Mouse (Mus musculus) gastrocnemius, postnatal 36 days (tissue): Measurements from ENCODE around the gene Gcdh. TPM values are rescaled to one million over a fixed set of nuclear protein-coding genes. Genes with fewer than 3 reads are reported as not detected.

Experiments used
- DNase-seq, 2 experiments: peaks; one replicate each; pipeline ENCODE4 v3.0.0; 2022
- intact Hi-C: fragments of 180-260 bp; cut with DNase I; formaldehyde crosslinking; loops from one replicate; pipeline ENCODE4 v1.15.1; 2025
- long read RNA-seq, 2 experiments: library from polyadenylated mRNA; stranded (forward); transcript quantifications; one replicate each; pipeline ENCODE4 v2.0.0; 2021
- total RNA-seq, 2 experiments: library from RNA; stranded (reverse); gene quantifications; 2 replicates each; pipeline ENCODE4 v1.2.3; 2021

Gene Gcdh
- 10 to 100 TPM; 25.5 to 45.9 TPM for total RNA-seq
- long read RNA-seq, experiment 1, transcript Gcdh-202 (12 exons, 2,114 nt), result major isoform, 27 of 46 reads
- long read RNA-seq, experiment 1, transcript Gcdh-201 (11 exons, 2,167 nt), result minor isoform, 11 of 46 reads
- long read RNA-seq, experiment 1, partial matches to known transcripts, result 5 of 46 reads
- long read RNA-seq, experiment 1, other reads (novel, unspliced or antisense), result 3 of 46 reads
- long read RNA-seq, experiment 2, transcript Gcdh-202 (12 exons, 2,114 nt), result major isoform, 43 of 72 reads
- long read RNA-seq, experiment 2, transcript Gcdh-201 (11 exons, 2,167 nt), result minor isoform, 21 of 72 reads
- long read RNA-seq, experiment 2, partial matches to known transcripts, result 7 of 72 reads
- long read RNA-seq, experiment 2, other reads (novel, unspliced or antisense), result 1 of 72 reads

GRCm38 (mm10) chr8:84893709-84894134 is at the start of gene Gcdh:
Gene Gcdh (minus strand): TSS chr8:84893921.
- DNase-seq, result peak; percentile 80 to 86
- intact Hi-C loops, result no loop called here

GRCm38 (mm10) chr8:84937620-84938485 is 44.1 kb upstream of the Gcdh start:
- DNase-seq, result no peak
- intact Hi-C loops, result no loop called here

- DNase-seq, result peak in 1 of 2 experiments; percentile 33
- intact Hi-C loops, result no loop called here
Observed at GRCm38 (mm10) chr8:84936962-84937546, 43.3 kb upstream of the Gcdh start, which contains the start of gene Mast1. Gene Mast1 (minus strand): TSS chr8:84937359.

- intact Hi-C loops, result no loop called here
- no peak for DNase-seq
Observed at GRCm38 (mm10) chr8:84936041-84936961, 42.6 kb upstream of the Gcdh start.

- intact Hi-C loops, result no loop called here
- no peak for DNase-seq
Observed at GRCm38 (mm10) chr8:84935489-84935888, 41.8 kb upstream of the Gcdh start.

- no peak for DNase-seq
- intact Hi-C loops, result no loop called here
Observed at GRCm38 (mm10) chr8:84934860-84935259, 41.1 kb upstream of the Gcdh start.

GRCm38 (mm10) chr8:84933767-84934559 is 40.2 kb upstream of the Gcdh start:
- intact Hi-C loops, result no loop called here
- no peak for DNase-seq

GRCm38 (mm10) chr8:84930582-84930981 is 36.9 kb upstream of the Gcdh start:
- no peak for DNase-seq
- intact Hi-C loops, result no loop called here

GRCm38 (mm10) chr8:84928456-84929306 is 35.0 kb upstream of the Gcdh start:
- intact Hi-C loops, result loop anchor here (5.0 kb wide), 1 partner anchor 69 kb away; no protein-coding TSS in a partner anchor
- DNase-seq, result peak; percentile 60 to 61

GRCm38 (mm10) chr8:84927513-84927912 is 33.8 kb upstream of the Gcdh start:
- intact Hi-C loops, result loop anchor here (5.0 kb wide), 1 partner anchor 70 kb away; no protein-coding TSS in a partner anchor
- no peak for DNase-seq

- intact Hi-C loops, result loop anchor here (5.0 kb wide), 1 partner anchor 72 kb away; no protein-coding TSS in a partner anchor
- no peak for DNase-seq
Observed at GRCm38 (mm10) chr8:84925557-84925956, 31.8 kb upstream of the Gcdh start.

- intact Hi-C loops, result no loop called here
- no peak for DNase-seq
Observed at GRCm38 (mm10) chr8:84921596-84921995, 27.9 kb upstream of the Gcdh start.

- no peak for DNase-seq
- intact Hi-C loops, result loop anchor here (5.0 kb wide), 1 partner anchor 34 kb away; no protein-coding TSS in a partner anchor
Observed at GRCm38 (mm10) chr8:84918646-84919045, 24.9 kb upstream of the Gcdh start.

GRCm38 (mm10) chr8:84917781-84918180 is 24.1 kb upstream of the Gcdh start:
- intact Hi-C loops, result loop anchor here (5.0 kb wide), 1 partner anchor 35 kb away; no protein-coding TSS in a partner anchor
- DNase-seq, result no peak

GRCm38 (mm10) chr8:84915269-84915668 is 21.5 kb upstream of the Gcdh start:
- no peak for DNase-seq
- intact Hi-C loops, result loop anchor here (5.0 kb wide), 1 partner anchor 37 kb away; no protein-coding TSS in a partner anchor

GRCm38 (mm10) chr8:84913960-84914359 is 20.2 kb upstream of the Gcdh start:
- intact Hi-C loops, result no loop called here
- no peak for DNase-seq

- intact Hi-C loops, result no loop called here
Observed at GRCm38 (mm10) chr8:84913502-84913900, 19.8 kb upstream of the Gcdh start.

More at GRCm38 (mm10) chr8:84913502-84913900, 19.8 kb upstream of the Gcdh start:
- no peak for DNase-seq
